Mouse (Mus musculus): Measurements from ENCODE around the gene Gm8677. TPM values are rescaled to one million over a fixed set of nuclear protein-coding genes. Genes with fewer than 3 reads are reported as not detected.
"Not testable (repeated sequence)": the region's sequence is repeated elsewhere in the genome, so short reads cannot be mapped to it uniquely, and the experiment has no call there.

The Gm8677 gene
- total RNA-seq (2021): not detected

- DNase-seq (ENCODE audit: extremely low spot score in 1 of 2, low spot score in 2 of 2); intact Hi-C loops (cut with DNase I): not testable (repeated sequence)
Measured at GRCm38 (mm10) chr7:22534787-22535186, at the start of gene Gm8677. Gene Gm8677, minus strand, starts transcription at chr7:22534887.

- DNase-seq (ENCODE audit: extremely low spot score in 1 of 2, low spot score in 2 of 2): not testable (repeated sequence)
Measured at GRCm38 (mm10) chr7:22565243-22565642, 30.6 kb upstream of the Gm8677 start, which contains the start of gene Gm4201. Gene Gm4201, minus strand, starts transcription at chr7:22565343.

GRCm38 (mm10) chr7:22522667-22523066 lies 12.0 kb downstream of the Gm8677 start, which contains the start of gene Vmn1r152:
Gene Vmn1r152, plus strand, starts transcription at chr7:22522967.
- intact Hi-C loops (cut with DNase I); DNase-seq (ENCODE audit: extremely low spot score in 1 of 2, low spot score in 2 of 2): not testable (repeated sequence)

More at GRCm38 (mm10) chr7:22565243-22565642, 30.6 kb upstream of the Gm8677 start, which contains the start of gene Gm4201:
- intact Hi-C loops (cut with DNase I): not testable (repeated sequence)

- DNase-seq (ENCODE audit: extremely low spot score in 1 of 2, low spot score in 2 of 2); intact Hi-C loops (cut with DNase I): not testable (repeated sequence)
Measured at GRCm38 (mm10) chr7:22499578-22499977, 35.1 kb downstream of the Gm8677 start, which contains the start of gene Vmn1r151. Gene Vmn1r151, minus strand, starts transcription at chr7:22499678.

Other genes starting within 250 kb of the Gm8677 start
- not detected for gene Gm4187, start 205.2 kb downstream of the Gm8677 start, total RNA-seq (2021)
- not detected for gene Gm8660, start 163.8 kb downstream of the Gm8677 start, total RNA-seq (2021)
- not detected for gene Vmn1r148, start 121.3 kb downstream of the Gm8677 start, total RNA-seq (2021)
- gene Vmn1r149, start 96.7 kb downstream of the Gm8677 start, total RNA-seq (2021): not detected
- not detected for gene Gm10665, start 70.8 kb downstream of the Gm8677 start, total RNA-seq (2021)
- gene Vmn1r151, start 35.2 kb downstream of the Gm8677 start, total RNA-seq (2021): not detected
- not detected for gene Vmn1r152, start 11.9 kb downstream of the Gm8677 start, total RNA-seq (2021)
- not detected for gene Gm4201, start 30.5 kb upstream of the Gm8677 start, total RNA-seq (2021)
- not detected for gene Gm4565, start 53.2 kb upstream of the Gm8677 start, total RNA-seq (2021)
- gene Vmn1r155, start 123.1 kb upstream of the Gm8677 start, total RNA-seq (2021): not detected
- gene Gm8693, start 157.4 kb upstream of the Gm8677 start, total RNA-seq (2021): not detected
- gene Gm4567, start 184.8 kb upstream of the Gm8677 start, total RNA-seq (2021): not detected
- gene Vmn1r157, start 226.8 kb upstream of the Gm8677 start, total RNA-seq (2021): not detected

Measured in left cerebral cortex, postnatal 10 days (tissue).